Mouse (Mus musculus) mammary gland, adult 2 months (tissue): ENCODE measurements around the gene Olfr243. TPM values are rescaled to one million over a fixed set of nuclear protein-coding genes. Genes with fewer than 3 reads are reported as not detected.

Experiments
- polyA plus RNA-seq: library from polyadenylated mRNA; depleted of rRNA; stranded (reverse); fragments of >200 nt; gene quantifications from 2 replicates; pipeline ENCODE4 v1.2.3, GENCODE M21; 2012; ENCODE audit warnings: low replicate concordance; rRNA removed

The Olfr243 gene
- polyA plus RNA-seq: not detected in 2 replicates

GRCm38 (mm10) chr7:103714371-103714770, at the start of gene Olfr243:
TSS of gene Olfr243 (plus strand) at chr7:103714671.

GRCm38 (mm10) chr7:103671091-103671490, 43.4 kb upstream of the Olfr243 start, which contains the start of gene Olfr624:
TSS of gene Olfr624 (minus strand) at chr7:103671191.

GRCm38 (mm10) chr7:103682420-103682819, 32.1 kb upstream of the Olfr243 start, which contains the start of gene Olfr625-ps1:
TSS of gene Olfr625-ps1 (plus strand) at chr7:103682720.

GRCm38 (mm10) chr7:103730074-103730473, 15.6 kb downstream of the Olfr243 start, which contains the start of gene Olfr628:
TSS of gene Olfr628 (plus strand) at chr7:103730374.

GRCm38 (mm10) chr7:103744843-103745242, 30.4 kb downstream of the Olfr243 start, which contains the start of gene Olfr629:
TSS of gene Olfr629 (minus strand) at chr7:103744943.

GRCm38 (mm10) chr7:103757233-103757632, 42.8 kb downstream of the Olfr243 start, which contains the start of gene Olfr630:
TSS of gene Olfr630 (minus strand) at chr7:103757333.

Other genes with a start within 250 kb of the Olfr243 start
- gene Olfr608, start 244.8 kb upstream of the Olfr243 start, polyA plus RNA-seq: not detected in 2 replicates
- not detected in 2 replicates for gene Olfr609, start 216.6 kb upstream of the Olfr243 start, polyA plus RNA-seq
- not detected in 2 replicates for gene Olfr610, start 202.5 kb upstream of the Olfr243 start, polyA plus RNA-seq
- gene Olfr611, start 193.8 kb upstream of the Olfr243 start, polyA plus RNA-seq: not detected in 2 replicates
- not detected in 2 replicates for gene Olfr612, start 172.0 kb upstream of the Olfr243 start, polyA plus RNA-seq
- gene Olfr613, start 166.6 kb upstream of the Olfr243 start, polyA plus RNA-seq: not detected in 2 replicates
- not detected in 2 replicates for gene Olfr615, start 158.6 kb upstream of the Olfr243 start, polyA plus RNA-seq
- gene Olfr616, start 145.5 kb upstream of the Olfr243 start, polyA plus RNA-seq: not detected in 2 replicates
- not detected in 2 replicates for gene Olfr617, start 141.6 kb upstream of the Olfr243 start, polyA plus RNA-seq
- not detected in 2 replicates for gene Olfr618, start 124.6 kb upstream of the Olfr243 start, polyA plus RNA-seq
- gene Olfr619, start 114.1 kb upstream of the Olfr243 start, polyA plus RNA-seq: not detected in 2 replicates
- gene Olfr620, start 102.1 kb upstream of the Olfr243 start, polyA plus RNA-seq: not detected in 2 replicates
- gene Olfr622, start 72.0 kb upstream of the Olfr243 start, polyA plus RNA-seq: not detected in 2 replicates
- gene Olfr623, start 51.0 kb upstream of the Olfr243 start, polyA plus RNA-seq: not detected in 2 replicates
- not detected in 2 replicates for gene Olfr624, start 43.5 kb upstream of the Olfr243 start, polyA plus RNA-seq
- not detected in 2 replicates for gene Olfr625-ps1, start 32.0 kb upstream of the Olfr243 start, polyA plus RNA-seq
- not detected in 2 replicates for gene Olfr628, start 15.7 kb downstream of the Olfr243 start, polyA plus RNA-seq
- not detected in 2 replicates for gene Olfr629, start 30.3 kb downstream of the Olfr243 start, polyA plus RNA-seq
- not detected in 2 replicates for gene Olfr630, start 42.7 kb downstream of the Olfr243 start, polyA plus RNA-seq
- gene Olfr69, start 56.9 kb downstream of the Olfr243 start, polyA plus RNA-seq: not detected in 2 replicates
- not detected in 2 replicates for gene Olfr68, start 65.0 kb downstream of the Olfr243 start, polyA plus RNA-seq
- not detected in 2 replicates for gene Olfr67, start 77.2 kb downstream of the Olfr243 start, polyA plus RNA-seq
- 79.2 and 80.0 TPM in 2 replicates for gene Hbb-bt, start 99.3 kb downstream of the Olfr243 start, polyA plus RNA-seq
- gene Hbb-bs, start 113.4 kb downstream of the Olfr243 start, polyA plus RNA-seq: 783 and 1,033 TPM in 2 replicates
- not detected in 2 replicates for gene Hbb-bh2, start 125.8 kb downstream of the Olfr243 start, polyA plus RNA-seq
- gene Hbb-bh1, start 128.5 kb downstream of the Olfr243 start, polyA plus RNA-seq: not detected in 2 replicates
- not detected in 2 replicates for gene Hbb-y, start 138.5 kb downstream of the Olfr243 start, polyA plus RNA-seq
- not detected in 2 replicates for gene Olfr66, start 171.6 kb downstream of the Olfr243 start, polyA plus RNA-seq
- gene Olfr64, start 179.8 kb downstream of the Olfr243 start, polyA plus RNA-seq: not detected in 2 replicates
- not detected in 2 replicates for gene Olfr65, start 188.8 kb downstream of the Olfr243 start, polyA plus RNA-seq
- not detected in 2 replicates for gene Olfr631, start 214.2 kb downstream of the Olfr243 start, polyA plus RNA-seq
- gene Olfr632, start 219.7 kb downstream of the Olfr243 start, polyA plus RNA-seq: not detected in 2 replicates
- gene Olfr633, start 229.8 kb downstream of the Olfr243 start, polyA plus RNA-seq: not detected in 2 replicates